Mouse (Mus musculus) kidney, embryonic 16.5 days (tissue): ENCODE results near the gene Rbm20. TPM values are rescaled to one million over a fixed set of nuclear protein-coding genes. Genes with fewer than 3 reads are reported as not detected.
A peak's percentile ranks its signal among the peaks of the same experiment; 100 is the strongest.

ENCODE experiments used
- ATAC-seq: fragments of 200-750 bp; cut with Nextera tagmentation; 2 replicates; pipeline ENCODE4 v1.8.0; 2017; ENCODE audit warnings: moderate TSS enrichment; ENCODE audit not compliant: low FRiP score, low TSS enrichment
- H3K27ac ChIP-seq: fragments of 300-500 bp; sonication (generic); 2 replicates; pipeline ENCODE4 v1.5.1; 2014; ENCODE audit warnings: low read length
- H3K27me3 ChIP-seq: fragments of 300-500 bp; sonication (generic); 2 replicates; pipeline ENCODE4 v1.6.1; 2014; ENCODE audit warnings: low read length, control low read depth, mixed read lengths; ENCODE audit not compliant: insufficient read depth
- H3K36me3 ChIP-seq: fragments of 300-500 bp; sonication (generic); 2 replicates; pipeline ENCODE4 v1.6.1; 2014; ENCODE audit warnings: low read length, control low read depth, mixed read lengths; ENCODE audit not compliant: insufficient read depth
- H3K4me1 ChIP-seq: fragments of 300-500 bp; sonication (generic); 2 replicates; pipeline ENCODE4 v1.6.1; 2014; ENCODE audit warnings: low read length, control low read depth, mixed read lengths; ENCODE audit not compliant: insufficient read depth
- H3K4me2 ChIP-seq: fragments of 300-500 bp; sonication (generic); replicated peaks from 2 replicates; pipeline ENCODE4 v1.6.1; 2014; ENCODE audit warnings: low read depth, low read length
- H3K4me3 ChIP-seq: fragments of 300-500 bp; sonication (generic); 2 replicates; pipeline ENCODE4 v1.5.1; 2014; ENCODE audit warnings: mild to moderate bottlenecking, low read length
- H3K9ac ChIP-seq: fragments of 300-500 bp; sonication (generic); replicated peaks from 2 replicates; pipeline ENCODE4 v1.6.1; 2014; ENCODE audit warnings: low read length
- H3K9me3 ChIP-seq: fragments of 300-500 bp; sonication (generic); 2 replicates; pipeline ENCODE4 v1.6.1; 2016; ENCODE audit warnings: low read length, control low read depth
- WGBS: fragments of 180-500 bp; shearing (Covaris S2); extraction: QIAGEN DNeasy Blood & Tissue Kit; methylation state at CpG from one replicate; pipeline ENCODE4 v1.1.7; 2014; 5-methylcytosine and 5-hydroxymethylcytosine counted together
- polyA plus RNA-seq: library from polyadenylated mRNA; unstranded; fragments of >200 nt; fragmentation: Nextera tagmentation; extraction: Ambion mirVana; gene quantifications from 2 replicates; pipeline ENCODE4 v1.2.1, GENCODE M21; 2015

Gene Rbm20
- polyA plus RNA-seq, 1 experiment from 2014 or later: 2.5 TPM

GRCm38 (mm10) chr19:53793994-53794890 lies 117.1 kb downstream of the Rbm20 start:
- peaks cover 50% of the 10 kb centered on the region for H3K4me1 ChIP-seq

DNA sequence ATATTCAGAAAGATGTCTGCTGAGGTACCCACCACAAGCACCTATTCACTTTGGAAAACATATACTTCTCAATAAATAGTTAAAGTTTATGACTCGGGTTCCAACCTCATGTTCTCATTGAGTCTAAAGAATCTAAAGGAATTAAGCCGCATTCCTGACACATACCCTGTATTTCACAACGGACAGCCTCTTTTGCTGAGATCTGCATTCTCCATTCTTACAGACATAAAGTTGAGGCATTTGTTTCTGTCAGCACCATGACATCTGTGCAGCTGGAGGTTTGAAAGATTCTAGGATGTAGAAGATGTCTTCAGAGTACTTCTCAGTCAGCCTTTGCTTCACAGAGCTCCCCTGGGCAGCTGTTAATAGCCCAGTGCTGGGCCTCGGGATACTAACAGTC lies 117.9 kb downstream of the Rbm20 start:
- H3K9ac ChIP-seq: no peak overlapping the region
- no peak overlapping the region for H3K4me3 ChIP-seq
- ATAC-seq: no peak
- peaks cover 50% of the 10 kb centered on the region for H3K4me1 ChIP-seq
- 60% methylated on average over 4 of the region's 4 CpGs for WGBS
- H3K9me3 ChIP-seq: no peaks in the 10 kb centered on the region
- no peak overlapping the region for H3K4me2 ChIP-seq
- H3K27me3 ChIP-seq: no peaks in the 10 kb centered on the region
- no peaks in the 10 kb centered on the region for H3K36me3 ChIP-seq
- no peak overlapping the region; the same call in 1 of the 2 replicates for H3K27ac ChIP-seq

More at GRCm38 (mm10) chr19:53793994-53794890, 117.1 kb downstream of the Rbm20 start:
- H3K9ac ChIP-seq: no peak overlapping the region
- H3K27ac ChIP-seq: no peak overlapping the region
- H3K9me3 ChIP-seq: no peaks in the 10 kb centered on the region
- H3K27me3 ChIP-seq: no peaks in the 10 kb centered on the region
- no peak overlapping the region for H3K4me3 ChIP-seq
- ATAC-seq: no peak
- WGBS: 53% methylated on average over 23 of the region's 23 CpGs
- peak overlapping the region; percentile 11 for H3K4me2 ChIP-seq
- H3K36me3 ChIP-seq: no peaks in the 10 kb centered on the region

DNA sequence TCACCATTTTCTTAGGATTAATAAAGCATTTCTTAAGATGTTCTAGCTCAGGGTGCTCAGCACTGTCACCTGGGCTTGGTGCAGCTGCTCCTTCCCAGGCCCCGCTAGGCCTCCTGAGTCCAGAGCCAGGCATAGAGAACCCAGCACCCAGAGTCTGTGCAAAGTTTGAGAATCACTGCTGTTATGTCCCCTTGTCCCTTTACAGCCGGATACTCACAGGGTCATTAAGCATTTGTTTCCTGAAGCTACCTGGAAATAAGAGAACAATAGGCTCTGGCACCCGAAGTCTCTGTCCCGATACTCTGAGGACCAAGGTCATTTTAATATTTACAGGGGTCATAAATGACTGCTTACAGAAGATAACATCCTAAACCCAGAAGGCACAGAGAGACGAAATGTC lies 118.9 kb downstream of the Rbm20 start:
- Histone ChIP-seq H3K4me1 (peaks cover 50% of the 10 kb centered on the region), H3K36me3 (no peaks in the 10 kb centered on the region), H3K4me3 (no peak overlapping the region), H3K27ac (no peak overlapping the region), H3K9ac (no peak overlapping the region), H3K27me3 (no peaks in the 10 kb centered on the region), H3K9me3 (no peaks in the 10 kb centered on the region), H3K4me2 (no peak overlapping the region)
- 46% methylated on average over 5 of the region's 5 CpGs for WGBS
- no peak for ATAC-seq

GRCm38 (mm10) chr19:53797770-53798169 lies 120.7 kb downstream of the Rbm20 start:
- no peak overlapping the region for H3K4me2 ChIP-seq
- ATAC-seq: no peak
- 70% methylated on average over 10 of the region's 10 CpGs for WGBS

GRCm38 (mm10) chr19:53799885-53800284 lies 122.8 kb downstream of the Rbm20 start:
- Histone ChIP-seq H3K27me3 (no peaks in the 10 kb centered on the region), H3K4me3 (no peak overlapping the region), H3K4me2 (no peak overlapping the region), H3K36me3 (no peaks in the 10 kb centered on the region), H3K9me3 (no peaks in the 10 kb centered on the region), H3K27ac (no peak overlapping the region), H3K9ac (no peak overlapping the region), H3K4me1 (peaks cover 25% of the 10 kb centered on the region)
- no peak for ATAC-seq
- WGBS: 75% methylated on average over 11 of the region's 11 CpGs

More at GRCm38 (mm10) chr19:53797770-53798169, 120.7 kb downstream of the Rbm20 start:
- peaks cover 42% of the 10 kb centered on the region for H3K4me1 ChIP-seq
- no peaks in the 10 kb centered on the region for H3K9me3 ChIP-seq
- H3K27ac ChIP-seq: no peak overlapping the region
- H3K9ac ChIP-seq: no peak overlapping the region
- H3K4me3 ChIP-seq: no peak overlapping the region
- no peaks in the 10 kb centered on the region for H3K27me3 ChIP-seq
- no peaks in the 10 kb centered on the region for H3K36me3 ChIP-seq

- Histone ChIP-seq H3K27ac (no peak overlapping the region), H3K4me1 (peaks cover 19% of the 10 kb centered on the region), H3K4me3 (no peak overlapping the region), H3K36me3 (no peaks in the 10 kb centered on the region), H3K9ac (no peak overlapping the region), H3K9me3 (no peaks in the 10 kb centered on the region), H3K27me3 (no peaks in the 10 kb centered on the region), H3K4me2 (no peak overlapping the region)
- WGBS: 70% methylated on average over 15 of the region's 15 CpGs
- ATAC-seq: no peak
These were observed 123.4 kb downstream of the Rbm20 start for GRCm38 (mm10) chr19:53800365-53800999.

DNA sequence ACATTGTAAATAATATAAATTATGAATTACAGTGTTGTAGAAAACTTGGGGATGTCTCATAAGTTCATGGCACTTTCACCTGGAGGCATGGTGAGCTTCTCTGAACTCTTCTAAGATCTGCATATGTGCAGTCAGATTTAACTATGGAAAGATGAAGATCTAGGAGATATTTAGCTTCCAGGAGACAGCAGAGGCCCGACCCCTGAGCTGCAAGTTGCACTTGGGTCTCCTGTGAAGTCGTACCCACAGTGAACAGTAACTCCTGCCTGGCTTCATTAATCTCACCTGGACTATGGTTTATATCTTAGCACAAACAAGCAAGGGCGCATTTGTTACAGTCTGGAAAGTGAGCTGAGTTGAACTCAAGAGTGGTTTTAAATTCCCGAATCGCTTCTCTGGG lies 124.3 kb downstream of the Rbm20 start:
- H3K36me3 ChIP-seq: no peaks in the 10 kb centered on the region
- H3K27ac ChIP-seq: no peak overlapping the region
- H3K4me2 ChIP-seq: no peak overlapping the region
- H3K27me3 ChIP-seq: no peaks in the 10 kb centered on the region
- no peaks in the 10 kb centered on the region for H3K9me3 ChIP-seq
- H3K4me3 ChIP-seq: no peak overlapping the region
- no peak for ATAC-seq
- WGBS: 67% methylated on average over 5 of the region's 5 CpGs
- peaks cover 21% of the 10 kb centered on the region for H3K4me1 ChIP-seq
- no peak overlapping the region for H3K9ac ChIP-seq

GRCm38 (mm10) chr19:53801789-53802683 lies 124.9 kb downstream of the Rbm20 start:
- ATAC-seq: no peak
- Histone ChIP-seq H3K36me3 (no peaks in the 10 kb centered on the region), H3K9ac (no peak overlapping the region), H3K9me3 (no peaks in the 10 kb centered on the region), H3K27ac (no peak overlapping the region), H3K4me1 (peaks cover 23% of the 10 kb centered on the region), H3K4me2 (no peak overlapping the region), H3K27me3 (no peaks in the 10 kb centered on the region), H3K4me3 (no peak overlapping the region)
- 82% methylated on average over 11 of the region's 11 CpGs for WGBS

DNA sequence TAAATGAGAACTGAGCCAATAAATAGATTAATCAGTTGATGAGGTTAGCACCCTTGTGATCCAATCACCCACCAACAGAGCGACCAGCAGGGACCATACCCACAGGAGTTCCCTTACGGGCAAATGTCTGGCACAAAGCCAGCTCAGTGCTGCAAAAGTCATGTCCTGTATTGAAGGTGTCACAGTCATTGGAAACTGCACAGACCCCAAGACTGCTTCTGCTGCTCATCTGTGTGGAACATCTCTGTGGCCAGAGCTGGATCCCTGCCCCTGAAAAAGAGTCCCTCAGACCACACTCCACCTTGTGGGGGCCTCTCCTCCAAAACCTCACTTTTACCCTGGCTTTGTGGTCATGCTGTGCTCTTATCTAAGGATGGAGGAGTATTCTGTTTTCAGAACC lies 126.8 kb downstream of the Rbm20 start:
- Histone ChIP-seq H3K4me2 (no peak overlapping the region), H3K27ac (no peak overlapping the region), H3K4me1 (peaks cover 33% of the 10 kb centered on the region), H3K4me3 (no peak overlapping the region), H3K36me3 (no peaks in the 10 kb centered on the region), H3K27me3 (no peaks in the 10 kb centered on the region), H3K9ac (no peak overlapping the region), H3K9me3 (no peaks in the 10 kb centered on the region)
- ATAC-seq: no peak
- 55% methylated on average over 2 of the region's 2 CpGs for WGBS
